Mouse (Mus musculus) cerebral cortex, adult 2 months (tissue): ENCODE results near the gene Esrp2.

ENCODE experiments used
- WGBS: fragments of 180-500 bp; shearing (Covaris S2); methylation state at CpG from one replicate; pipeline ENCODE4 v1.1.7; 2018; 5-methylcytosine and 5-hydroxymethylcytosine counted together

The Esrp2 gene

DNA sequence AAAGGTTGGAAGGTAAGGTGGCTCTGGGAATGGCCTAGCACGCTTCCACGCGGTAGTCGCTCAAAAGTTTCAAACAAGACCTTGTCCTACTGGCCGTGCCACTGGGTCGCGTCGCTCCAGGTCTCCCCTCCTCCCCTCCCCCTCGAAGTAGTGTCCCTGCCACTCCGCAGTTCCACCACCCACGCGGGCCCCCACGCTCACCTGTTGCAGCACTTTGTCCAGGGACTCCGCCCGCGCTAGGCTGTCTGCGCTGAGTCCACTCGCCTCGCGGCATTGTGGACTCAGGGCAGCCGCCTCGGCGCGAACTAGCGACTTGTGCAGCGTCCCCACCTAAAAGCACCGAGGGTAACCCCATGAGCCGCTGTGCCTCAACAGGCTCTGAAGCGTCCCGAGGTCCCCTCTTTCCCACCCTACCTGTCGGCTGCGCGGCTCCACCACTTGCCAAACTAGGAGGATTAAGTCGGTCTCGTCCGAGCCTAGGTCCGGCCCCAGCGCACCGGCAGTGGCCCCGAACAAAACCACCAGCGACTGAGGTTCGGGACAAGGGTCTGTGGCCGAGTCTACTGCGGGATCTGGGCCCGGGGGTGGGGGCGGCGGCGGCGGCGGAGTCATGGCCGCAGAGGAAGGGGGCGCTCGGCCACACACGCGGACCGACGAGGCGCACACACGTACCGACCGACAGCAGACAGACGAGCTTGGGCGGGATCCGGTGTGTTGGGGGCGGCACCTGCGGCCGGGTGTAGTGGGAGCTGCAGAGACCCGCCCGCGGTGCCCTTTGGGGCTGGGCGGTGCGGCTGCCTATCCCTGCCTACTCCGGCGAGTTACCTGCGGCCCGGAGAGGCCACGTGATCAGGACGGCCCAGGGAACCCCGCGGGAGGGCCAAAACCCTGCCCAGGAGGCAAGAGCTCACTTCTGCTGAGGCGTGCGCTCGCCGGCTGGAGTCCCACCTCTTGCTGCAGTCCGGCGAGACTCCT lies at the start of gene Esrp2:
Esrp2 (minus strand) TSS at position 819 of the 975 bp plus-strand sequence.
- 1% methylated on average over 86 of the region's 86 CpGs for WGBS

DNA sequence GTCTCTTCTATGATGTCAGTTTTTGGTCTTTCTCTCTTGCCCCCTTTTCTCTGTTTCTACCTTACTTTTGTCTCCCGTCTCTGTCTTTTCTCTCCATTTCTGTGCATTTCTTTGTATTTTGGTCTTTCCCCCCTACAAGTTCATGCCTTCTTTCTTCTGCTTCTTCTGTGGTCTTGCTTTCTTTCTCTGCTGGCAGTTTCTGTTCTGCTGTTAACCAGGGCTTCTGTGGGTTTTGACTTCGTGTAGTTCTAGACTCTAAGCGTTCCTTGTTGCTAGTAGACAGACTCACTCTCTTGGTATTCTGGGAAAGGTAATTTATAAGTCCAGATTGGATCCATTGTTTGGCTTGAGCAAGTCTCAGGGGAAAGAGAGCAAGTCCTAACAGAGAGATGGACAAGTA lies 49.6 kb upstream of the Esrp2 start:
- 86% methylated on average over 3 of the region's 3 CpGs for WGBS

DNA sequence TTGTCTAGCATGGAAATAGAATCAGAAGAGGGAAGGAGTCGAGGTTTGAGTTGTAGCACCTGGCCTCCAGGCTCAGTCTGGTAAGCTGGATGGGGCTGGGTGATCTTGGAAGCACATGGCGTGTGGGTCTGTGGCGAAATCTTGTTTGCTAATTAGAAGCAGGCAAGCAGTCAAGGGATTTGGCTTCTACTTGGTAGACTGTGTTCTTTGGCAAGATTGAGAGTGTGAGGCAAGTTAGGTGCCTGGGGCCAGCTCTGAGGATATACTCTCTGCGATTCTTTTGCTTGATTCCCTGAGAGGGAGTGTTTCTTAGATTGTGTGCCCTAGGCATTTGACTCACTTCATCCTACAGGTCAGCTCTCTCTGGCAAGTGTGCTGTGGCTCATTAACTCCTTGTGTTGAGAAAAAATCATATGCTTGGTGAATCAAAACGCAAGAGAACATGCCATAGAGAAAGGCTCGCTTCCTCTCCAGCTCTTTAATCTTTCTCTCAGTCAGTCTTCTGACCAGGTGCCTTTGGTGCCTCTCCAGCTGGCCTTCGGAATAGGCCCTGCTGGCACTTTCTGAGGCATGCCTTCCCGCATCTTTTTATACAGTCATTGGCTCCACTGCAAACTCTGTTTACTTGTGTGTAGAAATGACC lies 49.0 kb upstream of the Esrp2 start:
- 46% methylated on average over 8 of the region's 8 CpGs for WGBS

DNA sequence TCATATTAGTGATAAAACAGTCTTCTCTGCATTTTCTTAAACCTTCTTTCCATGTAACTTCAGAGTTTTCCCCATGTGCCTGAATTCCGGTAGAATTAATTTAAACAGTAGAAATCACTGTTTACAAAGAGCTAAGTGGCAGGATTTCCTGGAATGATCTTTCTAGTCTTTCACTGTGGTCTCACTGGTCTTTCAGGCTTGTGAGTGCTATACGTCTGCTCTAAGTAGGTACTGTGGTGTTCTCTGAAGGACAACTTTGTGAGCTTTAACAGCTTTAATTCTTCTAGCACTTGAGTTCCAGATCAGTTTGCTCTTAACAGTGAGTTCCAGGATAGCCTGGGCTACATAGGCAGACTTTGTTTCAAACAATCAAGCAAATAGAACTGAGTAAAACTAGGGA lies 41.7 kb upstream of the Esrp2 start:
- WGBS: 73% methylated on average over 2 of the region's 2 CpGs

DNA sequence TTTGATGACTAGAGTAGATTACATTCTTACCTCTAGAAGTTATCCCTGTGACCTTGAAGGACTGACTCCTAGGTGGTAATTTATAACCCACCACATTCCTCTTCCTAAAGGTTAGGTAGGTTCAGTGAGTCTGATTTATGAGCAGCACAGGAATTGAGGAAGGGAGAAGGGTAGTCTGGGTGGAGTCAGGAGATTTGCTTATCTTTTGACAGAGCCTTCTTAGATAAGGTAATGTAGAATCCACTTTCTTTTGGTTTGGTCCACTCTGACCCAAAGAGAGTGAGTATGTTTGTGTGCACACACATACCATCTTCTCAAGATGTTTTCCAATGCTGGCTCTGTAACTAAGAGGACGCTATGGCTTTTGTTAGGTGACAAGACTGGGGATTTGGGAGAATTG lies 40.8 kb upstream of the Esrp2 start:
- WGBS: 94% methylated on average over 1 of the region's 1 CpGs

DNA sequence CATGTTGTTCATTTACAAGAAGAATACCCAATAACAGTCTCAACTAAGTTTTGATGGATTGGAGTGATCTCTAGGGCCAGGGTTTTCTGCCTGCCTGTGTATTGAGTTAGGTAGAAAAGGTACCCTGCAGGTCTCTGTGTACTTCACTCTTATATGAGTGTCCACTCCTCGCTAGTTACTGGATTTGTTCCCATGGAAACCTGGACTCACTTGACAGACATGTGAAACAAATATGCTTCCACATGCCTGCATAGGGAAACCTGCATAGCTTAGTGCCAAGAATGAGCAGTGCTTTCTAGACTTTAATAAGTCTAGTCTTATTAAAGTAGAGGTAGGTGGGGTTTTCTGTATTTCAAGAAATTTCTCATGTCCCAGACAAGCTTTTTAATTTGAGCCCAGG lies 40.1 kb upstream of the Esrp2 start:
- 27% methylated on average over 1 of the region's 1 CpGs for WGBS

DNA sequence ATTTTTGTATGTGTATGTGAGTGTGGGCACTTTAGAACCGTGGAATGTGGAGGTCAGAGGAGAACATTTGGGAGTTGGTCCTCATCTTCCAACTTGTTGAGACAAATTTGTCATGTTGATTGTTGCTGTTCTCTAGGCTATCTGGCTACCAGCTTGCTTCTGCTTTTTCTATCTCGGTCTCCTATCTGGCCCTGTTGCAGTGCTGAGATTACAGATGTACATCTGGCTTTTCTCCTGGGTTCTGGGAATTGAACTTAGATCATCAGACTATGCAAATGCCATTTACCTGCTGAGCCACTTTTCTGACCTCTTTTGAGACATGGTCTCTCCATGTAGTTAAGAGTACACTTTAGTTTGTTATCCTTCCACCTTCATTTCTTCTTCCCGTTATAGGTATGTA lies 36.8 kb upstream of the Esrp2 start:
- WGBS: 89% methylated on average over 3 of the region's 3 CpGs

DNA sequence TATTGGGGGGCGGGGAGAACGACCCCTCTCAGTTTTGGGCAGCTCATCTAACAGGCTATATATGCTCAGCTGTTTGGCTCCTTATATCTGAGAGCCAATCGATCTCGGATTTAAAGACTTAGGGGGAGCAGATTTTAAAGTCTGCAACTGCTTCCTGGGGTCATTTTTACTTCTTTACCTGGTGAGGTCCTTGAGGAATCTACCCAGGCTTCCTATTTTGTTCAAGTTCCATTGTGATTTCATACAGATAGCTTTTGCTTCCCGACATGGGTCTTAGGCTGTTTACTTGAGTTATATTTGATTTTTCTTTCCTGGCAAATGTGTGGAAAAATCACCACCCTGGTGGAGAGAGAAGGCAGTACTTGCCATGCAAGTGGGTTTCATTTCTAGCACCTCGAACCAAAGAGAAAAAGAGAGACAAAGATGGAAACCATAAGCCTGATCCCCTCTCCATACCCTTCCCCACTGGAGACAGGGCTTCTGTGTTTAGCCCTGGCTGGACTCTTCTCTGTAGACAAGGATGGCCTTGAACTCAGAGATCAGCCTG lies 33.2 kb upstream of the Esrp2 start:
- WGBS: 12% methylated on average over 6 of the region's 6 CpGs

DNA sequence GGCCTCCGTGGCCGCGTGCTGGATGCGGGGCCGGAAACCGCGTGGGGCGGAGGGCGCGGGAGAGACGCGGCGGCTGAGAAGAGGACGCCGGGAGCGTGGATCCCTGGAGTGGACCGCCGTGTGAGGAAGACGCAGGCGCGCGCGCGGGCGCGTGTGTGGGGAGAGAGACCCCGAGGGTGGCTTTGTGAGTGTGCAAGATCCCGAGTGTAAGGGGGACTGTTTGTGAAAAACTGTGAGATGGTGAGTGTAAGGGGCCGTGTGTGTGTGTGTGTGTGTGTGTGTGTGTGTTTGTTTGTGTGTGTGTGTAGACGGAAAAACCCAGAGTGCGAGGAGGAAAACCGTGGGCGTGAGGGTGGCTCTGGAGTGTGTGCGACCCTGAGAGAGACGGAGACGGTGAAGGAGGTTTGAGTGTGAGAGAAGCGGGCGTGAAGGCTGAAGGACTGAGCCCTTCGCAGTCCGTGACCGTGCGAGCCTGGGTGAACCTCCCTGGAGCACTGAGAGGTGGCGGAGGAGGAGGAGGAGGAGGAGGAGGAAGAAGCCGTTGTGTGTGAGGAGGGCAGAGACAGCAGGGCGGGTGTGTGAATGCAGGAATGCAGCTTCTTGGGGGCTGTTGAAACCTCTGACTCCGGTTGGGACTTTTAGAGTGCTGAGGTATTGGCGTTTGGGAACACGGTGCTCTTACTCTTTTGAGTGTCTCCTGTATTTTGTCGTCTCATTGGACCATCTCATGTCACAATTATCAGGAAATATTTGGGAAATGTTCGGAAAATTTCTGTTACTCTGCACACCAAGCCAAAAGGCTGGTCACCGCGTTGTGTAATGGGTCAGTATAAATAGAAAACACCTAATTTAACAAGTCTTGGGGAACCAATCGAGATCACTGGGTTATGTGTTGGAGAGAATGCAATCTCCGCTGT lies 32.5 kb upstream of the Esrp2 start:
- WGBS: under 1% methylated on average over 54 of the region's 54 CpGs

DNA sequence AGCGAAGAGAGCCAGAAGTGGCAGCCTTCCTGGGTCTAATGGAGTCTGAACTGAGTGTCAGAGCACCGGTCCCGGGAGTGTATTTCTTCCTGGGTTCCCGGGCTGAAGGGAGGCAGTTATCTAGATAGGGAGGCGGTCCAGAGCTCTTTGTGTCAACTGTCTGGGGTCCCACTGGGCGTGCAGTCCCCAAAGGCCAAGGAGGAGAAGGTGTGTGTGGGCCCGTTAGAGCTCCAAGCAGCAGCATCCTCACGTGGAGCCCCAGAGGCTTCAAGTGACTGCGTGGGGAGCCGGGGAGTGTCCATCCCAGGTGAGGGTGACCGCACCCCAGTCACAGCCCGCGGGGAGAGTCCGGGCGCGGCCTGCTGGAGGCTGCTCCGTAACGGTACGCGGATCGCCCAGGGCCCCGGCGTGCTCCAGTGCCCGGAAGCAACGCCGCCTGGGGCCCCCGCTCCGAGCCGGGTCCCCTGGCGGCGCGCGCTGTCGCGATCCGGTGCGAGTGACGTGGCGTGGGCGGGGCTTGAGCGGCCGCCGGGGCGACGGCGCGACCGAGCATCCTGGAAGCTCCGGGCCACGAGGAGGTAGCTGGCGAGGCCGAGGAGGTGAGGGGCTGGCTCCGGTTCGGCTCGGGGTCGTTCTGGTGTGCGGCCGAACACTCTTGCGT lies 31.7 kb upstream of the Esrp2 start, which contains the start of gene Slc7a6:
Slc7a6 (plus strand) TSS at position 502 of the 661 bp plus-strand sequence.
- WGBS: under 1% methylated on average over 59 of the region's 59 CpGs

DNA sequence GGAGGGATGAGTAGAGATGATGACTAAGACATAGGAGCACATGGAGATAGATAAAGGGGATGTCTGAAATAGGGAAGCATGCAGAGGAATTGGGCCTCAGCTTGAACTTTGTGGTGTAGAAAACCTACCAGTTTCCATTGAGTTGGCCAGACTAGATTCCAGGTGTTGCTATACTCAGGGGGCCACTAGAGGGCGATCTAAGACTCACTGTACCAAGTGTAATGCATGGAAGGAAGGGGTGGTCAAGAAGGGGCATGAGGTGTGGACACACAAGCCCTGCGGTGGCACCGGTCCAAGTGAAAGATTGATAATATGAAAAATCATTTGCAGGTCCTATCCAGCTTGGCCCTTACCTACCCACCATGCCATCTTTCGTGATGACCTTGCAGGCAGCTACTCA lies 28.7 kb upstream of the Esrp2 start:
- WGBS: 43% methylated on average over 4 of the region's 4 CpGs

DNA sequence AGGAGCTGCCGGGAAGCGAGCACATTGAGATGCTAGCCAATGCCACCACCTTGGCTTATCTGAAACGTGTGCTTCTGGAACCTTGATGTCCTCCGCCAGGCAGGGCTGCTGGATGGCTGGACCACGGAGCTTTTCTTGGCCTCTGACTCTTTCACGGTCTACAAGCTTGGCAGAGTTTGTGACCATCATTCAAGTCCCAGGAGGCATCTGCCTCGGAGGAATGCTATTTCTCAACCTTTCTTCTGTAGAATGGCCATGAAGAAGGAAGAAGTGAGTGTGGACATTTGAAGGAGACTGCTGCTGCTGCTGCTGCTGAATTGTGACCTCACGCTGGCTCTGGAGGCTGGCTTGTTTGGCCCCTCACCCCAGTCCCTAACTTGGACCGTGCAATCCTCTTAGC lies 26.5 kb upstream of the Esrp2 start:
- WGBS: 91% methylated on average over 9 of the region's 9 CpGs

DNA sequence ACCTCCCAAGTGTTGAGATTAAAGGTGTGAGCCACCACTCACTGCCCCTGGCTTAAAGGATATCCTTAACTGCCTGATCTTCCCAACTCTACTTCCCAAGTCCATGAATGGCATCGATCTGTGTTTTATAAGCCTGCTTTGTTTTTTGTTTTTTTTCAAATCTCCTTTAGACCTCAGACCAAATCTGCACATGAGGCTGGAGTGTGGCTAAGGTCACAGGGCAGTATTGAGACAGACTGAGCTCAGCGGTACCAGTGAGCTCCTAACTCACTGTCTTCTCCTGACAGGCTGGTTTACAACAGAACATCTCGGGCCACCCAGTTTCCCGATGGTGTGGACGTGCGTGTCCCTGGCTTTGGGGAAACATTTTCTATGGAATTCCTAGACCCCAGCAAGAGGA lies 23.1 kb upstream of the Esrp2 start:
- 93% methylated on average over 6 of the region's 6 CpGs for WGBS

DNA sequence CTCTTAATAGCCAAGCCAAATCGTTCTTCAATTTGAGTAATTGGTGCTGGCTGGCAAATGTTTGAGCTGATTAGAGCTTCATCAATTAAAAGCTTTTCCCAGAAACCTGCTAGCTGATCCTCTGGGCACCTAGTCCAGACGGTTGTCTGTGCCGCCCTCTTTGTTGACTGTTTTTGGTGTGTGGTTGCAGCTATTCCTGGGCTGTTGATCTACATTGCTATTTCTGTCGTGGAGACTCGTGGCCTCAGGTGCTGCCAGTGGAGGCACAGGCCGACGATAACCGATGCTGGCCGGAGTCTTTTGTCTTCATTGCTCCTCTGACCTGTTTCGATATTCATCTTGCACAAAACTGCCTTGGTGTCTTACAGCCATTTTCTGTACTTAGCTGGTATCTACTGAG lies 21.6 kb upstream of the Esrp2 start:
- WGBS: 83% methylated on average over 10 of the region's 10 CpGs

DNA sequence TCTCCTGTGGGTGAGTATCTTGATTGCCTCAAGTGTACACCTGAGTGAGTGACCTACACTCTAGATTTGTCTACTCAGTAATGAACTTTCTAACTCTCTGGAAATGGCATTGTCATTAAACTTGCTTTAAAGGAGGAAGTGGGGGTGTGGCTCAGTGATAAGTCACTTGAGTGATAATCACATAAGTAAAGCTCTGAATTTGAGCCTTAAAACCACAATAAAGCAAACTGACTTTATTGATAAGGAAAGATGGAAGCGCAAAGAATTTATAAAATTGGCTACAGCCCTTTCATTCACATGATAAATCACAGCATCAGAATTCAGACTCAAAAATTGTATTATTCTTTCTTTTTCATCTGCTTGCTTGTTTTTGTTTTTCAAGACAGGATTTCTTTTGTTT lies 20.6 kb upstream of the Esrp2 start:
- 100% methylated on average over 1 of the region's 1 CpGs for WGBS

DNA sequence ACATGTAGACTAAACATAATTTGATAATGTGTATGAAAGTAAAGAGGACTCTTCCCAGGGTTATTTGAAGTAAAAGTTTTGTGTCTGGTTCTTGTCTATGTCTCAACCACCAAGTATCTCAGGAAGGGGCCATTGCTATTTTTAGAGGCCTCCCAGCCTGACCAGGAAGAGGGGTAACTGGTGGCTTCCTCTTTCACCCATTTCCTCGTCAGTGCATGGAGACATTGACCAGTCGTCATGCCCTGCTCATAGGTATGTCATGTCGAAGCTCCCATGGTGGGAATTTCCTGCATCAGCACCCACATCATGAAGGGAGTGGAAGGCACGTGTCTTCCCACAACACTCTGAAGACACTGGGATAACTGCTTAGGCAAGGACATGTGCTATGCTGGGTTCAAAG lies 16.1 kb upstream of the Esrp2 start:
- WGBS: 79% methylated on average over 4 of the region's 4 CpGs

DNA sequence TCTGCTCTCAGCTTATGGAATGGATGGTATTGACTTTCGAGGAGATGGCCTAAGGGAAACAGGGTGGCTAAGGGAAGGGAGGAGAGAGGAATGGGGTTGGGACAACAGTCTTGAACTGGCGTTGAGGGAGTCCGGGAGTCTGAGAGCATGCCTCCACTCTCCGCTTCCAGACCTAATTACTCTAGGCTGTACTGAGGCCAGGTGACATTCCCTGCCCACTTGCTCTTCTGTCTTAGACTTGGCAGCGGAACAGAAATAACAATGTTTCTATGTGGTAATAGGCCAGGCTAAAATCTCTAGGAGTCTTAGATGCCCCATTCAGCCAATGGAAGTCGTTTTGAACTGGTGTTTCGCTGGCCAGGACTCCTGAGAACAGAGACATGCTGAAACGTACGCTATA lies 14.3 kb upstream of the Esrp2 start:
- WGBS: 39% methylated on average over 9 of the region's 9 CpGs

DNA sequence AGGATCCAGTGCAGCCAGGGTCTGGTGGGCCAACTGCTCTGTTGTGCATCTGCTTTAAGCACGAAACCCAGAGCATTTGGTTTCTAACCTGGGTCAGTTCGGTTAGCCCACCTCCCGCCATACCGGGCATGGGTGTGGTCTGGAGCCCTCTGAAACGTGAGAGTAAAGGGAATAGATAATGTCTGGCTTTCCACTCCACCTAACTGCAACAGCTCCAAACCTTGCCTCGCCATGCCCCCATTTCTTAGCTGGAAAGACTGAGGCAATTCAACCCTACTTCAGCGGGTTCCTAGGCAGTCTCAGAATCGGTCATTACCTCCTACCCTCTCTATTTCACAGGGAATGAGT lies 13.9 kb upstream of the Esrp2 start:
- WGBS: 9% methylated on average over 8 of the region's 8 CpGs

DNA sequence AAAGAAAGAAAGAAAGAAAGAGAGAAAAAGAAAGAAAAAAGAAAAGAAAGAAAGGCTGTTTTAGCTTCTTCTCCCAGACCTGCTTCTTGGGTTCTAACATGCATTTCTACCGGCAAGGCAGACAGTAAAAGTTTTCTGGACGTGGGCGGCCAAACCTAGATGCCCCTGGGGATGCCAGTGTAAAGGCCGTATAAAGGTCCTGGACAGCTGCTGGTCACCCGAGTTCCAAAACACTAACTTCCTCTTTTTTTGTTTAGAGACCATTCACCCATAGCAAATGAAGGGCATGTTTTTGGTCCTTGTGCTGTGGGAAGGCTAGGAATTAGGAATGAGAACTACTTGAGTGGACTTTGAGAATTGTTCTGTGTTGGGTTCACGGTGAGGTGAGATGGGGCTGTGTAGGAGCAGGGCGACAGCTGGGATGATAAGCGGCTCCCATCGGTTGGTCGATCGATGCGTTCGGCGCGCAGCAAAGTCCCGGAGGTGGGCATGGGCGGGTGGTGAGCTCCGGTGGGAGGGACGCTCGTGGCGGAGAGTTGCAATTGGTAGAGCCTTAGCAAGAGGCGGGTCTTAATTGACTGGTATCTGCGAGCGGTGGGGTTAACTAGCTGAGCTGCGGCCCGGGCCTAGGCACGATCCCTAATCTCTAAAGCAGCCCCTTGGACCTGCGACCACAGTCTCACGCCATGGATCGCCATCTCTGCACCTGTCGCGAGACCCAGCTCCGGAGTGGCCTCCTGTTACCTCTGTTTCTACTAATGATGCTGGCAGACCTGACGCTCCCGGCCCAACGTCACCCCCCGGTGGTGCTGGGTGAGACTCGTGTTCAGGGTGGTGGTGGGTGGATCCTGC lies 13.3 kb upstream of the Esrp2 start, which contains the start of gene Pla2g15:
Pla2g15 (plus strand) TSS at position 599 of the 852 bp plus-strand sequence.
- 1% methylated on average over 38 of the region's 38 CpGs for WGBS

DNA sequence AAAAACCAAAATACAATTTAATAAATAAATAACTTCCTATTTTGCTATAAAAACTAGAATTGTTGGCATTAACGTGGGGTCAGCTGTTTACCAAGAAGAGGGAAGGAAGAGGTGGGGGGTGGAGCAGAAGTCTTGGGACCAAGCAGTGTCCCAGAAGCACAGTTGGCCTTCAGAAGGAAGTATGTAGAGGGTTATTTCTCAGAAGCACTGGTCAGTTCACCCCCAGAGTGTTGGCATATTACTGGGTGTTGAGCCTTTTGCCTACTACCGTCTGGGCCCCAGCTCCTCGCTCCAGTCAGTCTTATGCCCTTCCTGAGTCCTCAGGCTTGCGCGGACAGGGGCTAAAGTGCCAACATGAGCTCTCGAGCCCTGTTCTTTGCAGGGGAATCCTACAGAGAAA lies 12.3 kb upstream of the Esrp2 start:
- 85% methylated on average over 6 of the region's 6 CpGs for WGBS
